Mouse (Mus musculus) intestine, embryonic 16.5 days (tissue): ENCODE measurements around the gene Tigar. TPM values are rescaled to one million over a fixed set of nuclear protein-coding genes. Genes with fewer than 3 reads are reported as not detected.

Source experiments
- ATAC-seq: fragments of 200-750 bp; cut with Nextera tagmentation; 2 replicates; pipeline ENCODE4 v1.8.0; 2017; ENCODE audit warnings: moderate TSS enrichment, moderate library complexity
- H3K27ac ChIP-seq: fragments of 300-500 bp; sonication (generic); 2 replicates; pipeline ENCODE4 v1.5.1; 2014; ENCODE audit warnings: mild to moderate bottlenecking, low read length
- H3K27me3 ChIP-seq: fragments of 300-500 bp; sonication (generic); replicated peaks from 2 replicates; pipeline ENCODE4 v1.6.1; 2014; ENCODE audit warnings: low read length, control low read depth, mixed read lengths; ENCODE audit not compliant: control insufficient read depth, insufficient read depth
- H3K36me3 ChIP-seq: fragments of 300-500 bp; sonication (generic); 2 replicates; pipeline ENCODE4 v1.6.1; 2014; ENCODE audit warnings: low read length, control low read depth; ENCODE audit not compliant: control insufficient read depth, insufficient read depth
- H3K4me1 ChIP-seq: fragments of 300-500 bp; sonication (generic); 2 replicates; pipeline ENCODE4 v1.6.1; 2014; ENCODE audit warnings: low read length, control low read depth, mixed read lengths; ENCODE audit not compliant: control insufficient read depth, insufficient read depth
- H3K4me2 ChIP-seq: fragments of 300-500 bp; sonication (generic); 2 replicates; pipeline ENCODE4 v1.6.1; 2014; ENCODE audit warnings: low read depth, low read length, control low read depth
- H3K4me3 ChIP-seq: fragments of 300-500 bp; sonication (generic); 2 replicates; pipeline ENCODE4 v1.5.1; 2014; ENCODE audit warnings: mild to moderate bottlenecking, low read length
- H3K9ac ChIP-seq: fragments of 300-500 bp; sonication (generic); 2 replicates; pipeline ENCODE4 v1.6.1; 2014; ENCODE audit warnings: low read depth, low read length
- H3K9me3 ChIP-seq: fragments of 300-500 bp; sonication (generic); 2 replicates; pipeline ENCODE4 v1.6.1; 2016; ENCODE audit warnings: low read length, control low read depth; ENCODE audit not compliant: control insufficient read depth
- WGBS: fragments of 180-500 bp; shearing (Covaris S2); extraction: QIAGEN DNeasy Blood & Tissue Kit; methylation state at CpG from one replicate; pipeline ENCODE4 v1.1.7; 2014; 5-methylcytosine and 5-hydroxymethylcytosine counted together
- polyA plus RNA-seq: library from polyadenylated mRNA; unstranded; fragments of >200 nt; fragmentation: Nextera tagmentation; extraction: Ambion mirVana; gene quantifications from 2 replicates; pipeline ENCODE4 v1.2.1, GENCODE M21; 2015

The Tigar gene
- polyA plus RNA-seq, 1 experiment from 2014 or later, result 4.6 TPM

GRCm38 (mm10) chr6:127123506-127123905, 14.1 kb upstream of the Tigar start:
- H3K27ac ChIP-seq, result no peak overlapping the region
- WGBS, result 80% methylated on average over 7 of the region's 7 CpGs
- H3K4me3 ChIP-seq, result no peak overlapping the region
- no peaks in the 10 kb centered on the region for H3K27me3 ChIP-seq
- no peaks in the 10 kb centered on the region for H3K9me3 ChIP-seq
- H3K36me3 ChIP-seq, result peaks cover 4% of the 10 kb centered on the region; the same call in 1 of the 2 replicates
- ATAC-seq, result no peak
- H3K4me1 ChIP-seq, result no peaks in the 10 kb centered on the region
- H3K9ac ChIP-seq, result no peak overlapping the region
- H3K4me2 ChIP-seq, result no peak overlapping the region

GRCm38 (mm10) chr6:127122996-127123395, 13.6 kb upstream of the Tigar start:
- Histone ChIP-seq H3K27ac (no peak overlapping the region), H3K9ac (no peak overlapping the region), H3K27me3 (no peaks in the 10 kb centered on the region), H3K9me3 (no peaks in the 10 kb centered on the region), H3K4me1 (no peaks in the 10 kb centered on the region), H3K36me3 (peaks cover 4% of the 10 kb centered on the region; the same call in 1 of the 2 replicates), H3K4me2 (no peak overlapping the region), H3K4me3 (no peak overlapping the region)
- 85% methylated on average over 5 of the region's 5 CpGs for WGBS
- no peak for ATAC-seq

GRCm38 (mm10) chr6:127122221-127122806, 13.0 kb upstream of the Tigar start:
- Histone ChIP-seq H3K9me3 (no peaks in the 10 kb centered on the region), H3K4me3 (no peak overlapping the region), H3K36me3 (peaks cover 4% of the 10 kb centered on the region; the same call in 1 of the 2 replicates), H3K27me3 (no peaks in the 10 kb centered on the region), H3K9ac (no peak overlapping the region), H3K27ac (no peak overlapping the region), H3K4me1 (no peaks in the 10 kb centered on the region), H3K4me2 (no peak overlapping the region)
- ATAC-seq, result peak; percentile 60; the same call in 1 of the 2 replicates
- 71% methylated on average over 4 of the region's 4 CpGs for WGBS

GRCm38 (mm10) chr6:127114753-127115456, 5.5 kb upstream of the Tigar start:
- H3K36me3 ChIP-seq, result no peaks in the 10 kb centered on the region
- no peaks in the 10 kb centered on the region for H3K9me3 ChIP-seq
- H3K9ac ChIP-seq, result no peak overlapping the region
- H3K4me1 ChIP-seq, result no peaks in the 10 kb centered on the region
- no peak overlapping the region for H3K4me3 ChIP-seq
- WGBS, result 70% methylated on average over 23 of the region's 23 CpGs
- no peak overlapping the region for H3K27ac ChIP-seq
- no peaks in the 10 kb centered on the region for H3K27me3 ChIP-seq
- ATAC-seq, result no peak
- H3K4me2 ChIP-seq, result no peak overlapping the region

- no peaks in the 10 kb centered on the region for H3K9me3 ChIP-seq
- peak overlapping the region; percentile 73 for H3K9ac ChIP-seq
- H3K4me2 ChIP-seq, result peak overlapping the region; percentile 91
- WGBS, result 27% methylated on average over 20 of the region's 20 CpGs
- H3K4me1 ChIP-seq, result peaks cover 3% of the 10 kb centered on the region; the same call in 1 of the 2 replicates
- H3K36me3 ChIP-seq, result no peaks in the 10 kb centered on the region
- H3K27ac ChIP-seq, result peak overlapping the region; percentile 9; the same call in 1 of the 2 replicates
- H3K27me3 ChIP-seq, result no peaks in the 10 kb centered on the region
- peak overlapping the region; percentile 68 for H3K4me3 ChIP-seq
- no peak for ATAC-seq
These were observed 843 bp downstream of the Tigar start for GRCm38 (mm10) chr6:127108368-127109060.

GRCm38 (mm10) chr6:127107413-127107812, 1.9 kb downstream of the Tigar start:
- Histone ChIP-seq H3K27me3 (no peaks in the 10 kb centered on the region), H3K36me3 (no peaks in the 10 kb centered on the region), H3K4me2 (no peak overlapping the region), H3K4me1 (peaks cover 3% of the 10 kb centered on the region; the same call in 1 of the 2 replicates), H3K9ac (no peak overlapping the region), H3K4me3 (no peak overlapping the region), H3K27ac (no peak overlapping the region), H3K9me3 (no peaks in the 10 kb centered on the region)
- ATAC-seq, result no peak

GRCm38 (mm10) chr6:127106726-127107125, 2.6 kb downstream of the Tigar start:
- H3K4me1 ChIP-seq, result peaks cover 3% of the 10 kb centered on the region; the same call in 1 of the 2 replicates
- WGBS, result 58% methylated on average over 5 of the region's 5 CpGs
- no peak overlapping the region for H3K4me3 ChIP-seq
- H3K27ac ChIP-seq, result no peak overlapping the region
- no peak for ATAC-seq
- H3K36me3 ChIP-seq, result no peaks in the 10 kb centered on the region
- H3K9me3 ChIP-seq, result no peaks in the 10 kb centered on the region
- no peaks in the 10 kb centered on the region for H3K27me3 ChIP-seq
- no peak overlapping the region for H3K9ac ChIP-seq
- H3K4me2 ChIP-seq, result no peak overlapping the region

GRCm38 (mm10) chr6:127106189-127106588, 3.2 kb downstream of the Tigar start:
- no peak for ATAC-seq
- Histone ChIP-seq H3K27me3 (no peaks in the 10 kb centered on the region), H3K4me2 (no peak overlapping the region), H3K27ac (no peak overlapping the region), H3K4me3 (no peak overlapping the region), H3K9ac (no peak overlapping the region), H3K4me1 (peaks cover 3% of the 10 kb centered on the region; the same call in 1 of the 2 replicates), H3K9me3 (no peaks in the 10 kb centered on the region), H3K36me3 (no peaks in the 10 kb centered on the region)
- 65% methylated on average over 5 of the region's 5 CpGs for whole genome bisulfite sequencing

- ATAC-seq, result no peak
- peaks cover 3% of the 10 kb centered on the region; the same call in 1 of the 2 replicates for H3K4me1 ChIP-seq
- H3K27me3 ChIP-seq, result no peaks in the 10 kb centered on the region
- WGBS, result 79% methylated on average over 6 of the region's 6 CpGs
- no peak overlapping the region for H3K4me2 ChIP-seq
- H3K27ac ChIP-seq, result no peak overlapping the region
- H3K9ac ChIP-seq, result no peak overlapping the region
- H3K9me3 ChIP-seq, result no peaks in the 10 kb centered on the region
- H3K4me3 ChIP-seq, result no peak overlapping the region
- no peaks in the 10 kb centered on the region for H3K36me3 ChIP-seq
These were observed 4.2 kb downstream of the Tigar start for GRCm38 (mm10) chr6:127105107-127105506.
